ENCODE assay signal across 17 mouse cellular contexts in genomic region chr4:148435106-148435505, GRCm38 (mm10). TPM values are rescaled to one million over a fixed set of nuclear protein-coding genes. Genes with fewer than 3 reads are reported as not detected.
DNase-seq lines count a peak whose midpoint lies in the region; ATAC-seq and TF ChIP-seq lines count a peak whose summit lies in the region.
"Had no signal": no experiment of that assay in that cellular context is flagged by ENCODE, and none has a peak within 500 bp of the region (broad histone marks: within the 10 kb centered on the region; RNA-seq: fewer than 3 reads in every experiment).

No protein-coding gene starts in this region.

- no peaks in the 10 kb centered on the region for H3K9me3 ChIP-seq in forebrain, embryonic 14.5 days (replicated peaks; ENCODE audit: control insufficient read depth, low read length)
- H3K9me3 ChIP-seq in forebrain, embryonic 10.5 days: no peaks in the 10 kb centered on the region
- no peaks in the 10 kb centered on the region for H3K9me3 ChIP-seq in neural tube, embryonic 13.5 days
- H3K9me3 ChIP-seq: heart, embryonic 10.5 days; liver, embryonic 12.5 days; megakaryocyte, embryonic 14.5 days had no signal

- H3K9ac ChIP-seq in forebrain, embryonic 14.5 days (ENCODE audit: low read length): no peak overlapping the region
- H3K9ac ChIP-seq in neural tube, embryonic 13.5 days: 0 out of 2 replicates have a peak overlapping the region, but pooled peaks have one; percentile 17
- H3K9ac ChIP-seq: liver, embryonic 12.5 days had no signal

- 89% methylated on average over 3 of the region's 3 CpGs for WGBS in forebrain, embryonic 14.5 days
- 89% methylated on average over 3 of the region's 3 CpGs for WGBS in forebrain, embryonic 10.5 days
- 87% methylated on average over 3 of the region's 3 CpGs for WGBS in neural tube, embryonic 13.5 days

- peak; percentile 10; the same call in 1 of the 2 replicates for ATAC-seq in forebrain, embryonic 14.5 days
- no peak for ATAC-seq in neural tube, embryonic 13.5 days (ENCODE audit: low read depth)
- ATAC-seq: liver, embryonic 12.5 days had no signal

- no peak for DNase-seq in forebrain, embryonic 14.5 days (ENCODE audit: low spot score)
- DNase-seq in forebrain, embryonic 10.5 days (ENCODE audit: extremely low spot score, low spot score): no peak
- DNase-seq in left cerebral cortex, adult 2 months (ENCODE audit: extremely low spot score in 1 of 2, low spot score in 2 of 2): no peak
- no peak for DNase-seq in left cerebral cortex, adult 8-10 months (ENCODE audit: low spot score in 2 of 2)
- peak; percentile 30 for DNase-seq in adrenal gland, postnatal 10 days
- DNase-seq in thymus, postnatal 10 days (ENCODE audit: low spot score in 2 of 2): no peak
- DNase-seq: gastrocnemius, adult 2 months; kidney, postnatal 10 days; left cerebral cortex, postnatal 4 days; lung, adult 2 months; right cerebral cortex, postnatal 14 days; spleen, adult 18-20 months; thymus, postnatal 4 days had no signal

- TF ChIP-seq CTCF in left cerebral cortex, adult 2 months (IDR thresholded peaks at IDR 0.05): no peak

- intact Hi-C loops in left cerebral cortex, adult 2 months (cut with DNase I): loop anchor here (2.0 to 5.0 kb wide), 2 partner anchors 264 to 318 kb away; no protein-coding TSS in a partner anchor

- no peaks in the 10 kb centered on the region; the same call in 1 of the 2 replicates for H3K36me3 ChIP-seq in forebrain, embryonic 14.5 days (ENCODE audit: control insufficient read depth, insufficient read depth, low read length)
- H3K36me3 ChIP-seq in forebrain, embryonic 10.5 days (replicated peaks): peaks cover 49% of the 10 kb centered on the region
- H3K36me3 ChIP-seq in neural tube, embryonic 13.5 days: no peaks in the 10 kb centered on the region

- no peak overlapping the region for H3K27ac ChIP-seq in forebrain, embryonic 14.5 days (ENCODE audit: low read depth, low read length)
- no peak overlapping the region for H3K27ac ChIP-seq in forebrain, embryonic 10.5 days
- H3K27ac ChIP-seq in left cerebral cortex, adult 2 months: peak overlapping the region; percentile 30; the same call in 1 of the 2 replicates
- H3K27ac ChIP-seq in neural tube, embryonic 13.5 days (replicated peaks): no peak overlapping the region
- H3K27ac ChIP-seq: gastrocnemius, adult 2 months; heart, embryonic 10.5 days; liver, embryonic 12.5 days had no signal

- H3K4me2 ChIP-seq in forebrain, embryonic 14.5 days (ENCODE audit: low read length): no peak overlapping the region
- no peak overlapping the region for H3K4me2 ChIP-seq in neural tube, embryonic 13.5 days
- H3K4me2 ChIP-seq: liver, embryonic 12.5 days had no signal

- no peak overlapping the region for H3K4me3 ChIP-seq in forebrain, embryonic 14.5 days (ENCODE audit: low read depth, low read length)
- H3K4me3 ChIP-seq in forebrain, embryonic 10.5 days: no peak overlapping the region
- no peak overlapping the region for H3K4me3 ChIP-seq in left cerebral cortex, adult 2 months
- no peak overlapping the region for H3K4me3 ChIP-seq in neural tube, embryonic 13.5 days
- H3K4me3 ChIP-seq: gastrocnemius, adult 2 months; heart, embryonic 10.5 days; liver, embryonic 12.5 days; megakaryocyte, embryonic 14.5 days had no signal

- no peaks in the 10 kb centered on the region for H3K4me1 ChIP-seq in forebrain, embryonic 14.5 days (ENCODE audit: control insufficient read depth, insufficient read depth, low read length)
- H3K4me1 ChIP-seq in forebrain, embryonic 10.5 days: 0 out of 2 replicates have a peak, but pooled peaks cover 6% of the 10 kb centered on the region
- H3K4me1 ChIP-seq in neural tube, embryonic 13.5 days (replicated peaks): peaks cover 30% of the 10 kb centered on the region

- H3K27me3 ChIP-seq in forebrain, embryonic 14.5 days (replicated peaks; ENCODE audit: control insufficient read depth, insufficient read depth, low read length): no peaks in the 10 kb centered on the region
- no peaks in the 10 kb centered on the region for H3K27me3 ChIP-seq in forebrain, embryonic 10.5 days (ENCODE audit: poor library complexity, severe bottlenecking)
- H3K27me3 ChIP-seq in neural tube, embryonic 13.5 days: no peaks in the 10 kb centered on the region
- H3K27me3 ChIP-seq: liver, embryonic 12.5 days; megakaryocyte, embryonic 14.5 days had no signal

RNA-seq across cellular contexts. Expression of gene Ubiad1, which starts 9.5 kb away (rescaled TPM):
- polyA plus RNA-seq in forebrain, embryonic 14.5 days (2014; fragmentation: Nextera tagmentation; extraction: Ambion mirVana): 14.2 and 14.6 TPM in 2 replicates
- 27.1 and 27.3 TPM in 2 replicates for polyA plus RNA-seq in forebrain, embryonic 10.5 days (2016; fragmentation: Nextera tagmentation; extraction: Ambion mirVana)
- 1 to 10 TPM; 9.3 to 9.4 TPM for total RNA-seq in left cerebral cortex, adult 2 months (2021)
- total RNA-seq in left cerebral cortex, adult 8-10 months (2022): 10 to 100 TPM in 1 of 4 experiments, 1 to 10 TPM in 3; 7.9 to 10.3 (median 8.9) TPM
- 10 to 100 TPM; 17.6 to 18.5 TPM for total RNA-seq in adrenal gland, postnatal 10 days (2021)
- polyA plus RNA-seq in neural tube, embryonic 13.5 days (2015; fragmentation: Nextera tagmentation; extraction: Ambion mirVana): 15.0 and 19.0 TPM in 2 replicates

RNA-seq across cellular contexts. Expression of gene Mtor, which starts 13.3 kb away (rescaled TPM):
- polyA plus RNA-seq in forebrain, embryonic 14.5 days (2014; fragmentation: Nextera tagmentation; extraction: Ambion mirVana): 22.2 and 24.4 TPM in 2 replicates
- 23.3 and 27.0 TPM in 2 replicates for polyA plus RNA-seq in forebrain, embryonic 10.5 days (2016; fragmentation: Nextera tagmentation; extraction: Ambion mirVana)
- 10 to 100 TPM; 92.7 to 94.0 TPM for total RNA-seq in left cerebral cortex, adult 2 months (2021)
- 10 to 100 TPM; 85.6 to 96.1 (median 92.3) TPM for total RNA-seq in left cerebral cortex, adult 8-10 months (2022)
- 10 to 100 TPM; 68.4 to 77.9 TPM for total RNA-seq in adrenal gland, postnatal 10 days (2021)
- polyA plus RNA-seq in neural tube, embryonic 13.5 days (2015; fragmentation: Nextera tagmentation; extraction: Ambion mirVana): 21.4 and 23.0 TPM in 2 replicates
